Comparison of ENCODE assay signal across 8 mouse cellular contexts in the genomic region with DNA sequence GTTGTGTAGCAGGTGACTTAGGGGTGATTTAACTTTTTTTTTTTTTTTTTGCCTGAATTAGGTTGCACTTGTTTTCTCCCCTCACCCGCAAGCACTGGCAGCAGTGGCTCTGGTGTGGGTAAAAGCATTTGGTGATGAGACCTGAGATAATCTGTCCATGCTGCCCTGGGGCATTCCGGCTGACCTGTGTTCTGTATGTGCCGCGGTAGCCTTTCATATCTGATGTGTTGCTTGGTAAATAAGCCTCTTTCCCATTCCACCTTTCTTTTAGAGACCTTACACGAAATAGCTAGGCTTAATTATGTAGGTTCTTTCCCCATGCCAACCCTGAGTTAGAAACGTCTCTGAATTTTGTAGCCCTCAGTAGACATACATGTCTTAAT. TPM values are rescaled to one million over a fixed set of nuclear protein-coding genes. Genes with fewer than 3 reads are reported as not detected.
DNase-seq lines count a peak whose midpoint lies in the region; ATAC-seq and TF ChIP-seq lines count a peak whose summit lies in the region.

No protein-coding gene starts in this region.

- H3K4me1 ChIP-seq in heart, embryonic 12.5 days (replicated peaks): peaks cover 24% of the 10 kb centered on the region
- H3K4me1 ChIP-seq in E14TG2a.4 (replicated peaks; ENCODE audit: low read depth, low read length): peaks cover 61% of the 10 kb centered on the region
- peaks cover 7% of the 10 kb centered on the region for H3K4me1 ChIP-seq in forebrain, embryonic 14.5 days (ENCODE audit: control insufficient read depth, insufficient read depth, low read length)
- H3K4me1 ChIP-seq in liver, postnatal 0 days (ENCODE audit: insufficient read depth): peaks cover 15% of the 10 kb centered on the region; the same call in 1 of the 2 replicates

- DNase-seq in heart, postnatal 36 days: no peak
- DNase-seq in forebrain, embryonic 14.5 days (ENCODE audit: low spot score): no peak
- DNase-seq in liver, postnatal 0 days: no peak
- DNase-seq in thymus, postnatal 25 days: no peak
- DNase-seq in adrenal gland, adult 8-10 months: no peak

- no peak for TF ChIP-seq CTCF in E14TG2a.4 (conservative IDR thresholded peaks at IDR 0.05; ENCODE audit: low read length)
- no peak for TF ChIP-seq CTCF in liver, postnatal 0 days (IDR thresholded peaks at IDR 0.05; ENCODE audit: low read depth)

- 0 out of 2 replicates have a peak, but pooled peaks cover 2% of the 10 kb centered on the region for H3K36me3 ChIP-seq in heart, embryonic 12.5 days
- peaks cover 11% of the 10 kb centered on the region for H3K36me3 ChIP-seq in E14TG2a.4 (ENCODE audit: insufficient read depth, low read length)
- no peaks in the 10 kb centered on the region for H3K36me3 ChIP-seq in forebrain, embryonic 14.5 days (ENCODE audit: control insufficient read depth, insufficient read depth, low read length)
- no peaks in the 10 kb centered on the region for H3K36me3 ChIP-seq in liver, postnatal 0 days (replicated peaks; ENCODE audit: insufficient read depth, low read length)

- no peak for TF ChIP-seq EP300 in liver, postnatal 0 days (IDR thresholded peaks at IDR 0.05; ENCODE audit: low read depth)

- H3K27me3 ChIP-seq in heart, embryonic 12.5 days (replicated peaks): no peaks in the 10 kb centered on the region
- H3K27me3 ChIP-seq in E14TG2a.4 (ENCODE audit: insufficient read depth, low read length): no peaks in the 10 kb centered on the region
- H3K27me3 ChIP-seq in forebrain, embryonic 14.5 days (replicated peaks; ENCODE audit: control insufficient read depth, insufficient read depth, low read length): no peaks in the 10 kb centered on the region
- H3K27me3 ChIP-seq in liver, postnatal 0 days (ENCODE audit: insufficient read depth, low read length): no peaks in the 10 kb centered on the region

- intact Hi-C loops in heart, postnatal 36 days (cut with DNase I): no loop called here

- peak overlapping the region; percentile 99 for H3K4me3 ChIP-seq in heart, embryonic 12.5 days
- H3K4me3 ChIP-seq in E14TG2a.4 (replicated peaks; ENCODE audit: low read length): peak overlapping the region; percentile 95
- H3K4me3 ChIP-seq in forebrain, embryonic 14.5 days (ENCODE audit: low read depth, low read length): peak overlapping the region; percentile 98
- peak overlapping the region; percentile 78 for H3K4me3 ChIP-seq in liver, postnatal 0 days (ENCODE audit: low read depth, low read length)

- H3K9me3 ChIP-seq in heart, embryonic 12.5 days (replicated peaks): no peaks in the 10 kb centered on the region
- no peaks in the 10 kb centered on the region for H3K9me3 ChIP-seq in E14TG2a.4 (ENCODE audit: low read length)
- H3K9me3 ChIP-seq in forebrain, embryonic 14.5 days (replicated peaks; ENCODE audit: control insufficient read depth, low read length): no peaks in the 10 kb centered on the region
- no peaks in the 10 kb centered on the region for H3K9me3 ChIP-seq in liver, postnatal 0 days (ENCODE audit: low read length)

- 21% methylated on average over 6 of the region's 6 CpGs for WGBS in heart, embryonic 12.5 days
- WGBS in forebrain, embryonic 14.5 days: 19% methylated on average over 6 of the region's 6 CpGs
- 26% methylated on average over 6 of the region's 6 CpGs for whole genome bisulfite sequencing in liver, postnatal 0 days (ENCODE audit: insufficient replicate concordance)

- ATAC-seq in heart, embryonic 12.5 days (ENCODE audit: insufficient number of reproducible peaks, low FRiP score): no peak
- no peak for ATAC-seq in forebrain, embryonic 14.5 days
- ATAC-seq in liver, postnatal 0 days: no peak
- no peak for ATAC-seq in granulocyte monocyte progenitor cell, adult 5-6 weeks (replicated peaks; ENCODE audit: poor library complexity, severe bottlenecking)

- H3K27ac ChIP-seq in heart, embryonic 12.5 days (ENCODE audit: poor library complexity, severe bottlenecking): peak overlapping the region; percentile 99; the same call in 1 of the 2 replicates
- no peak overlapping the region for H3K27ac ChIP-seq in forebrain, embryonic 14.5 days (ENCODE audit: low read depth, low read length)
- H3K27ac ChIP-seq in liver, postnatal 0 days (ENCODE audit: low read depth): no peak overlapping the region

- H3K4me2 ChIP-seq in heart, embryonic 12.5 days: peak overlapping the region; percentile 85
- H3K4me2 ChIP-seq in forebrain, embryonic 14.5 days (ENCODE audit: low read length): peak overlapping the region; percentile 84
- H3K4me2 ChIP-seq in liver, postnatal 0 days (ENCODE audit: low read depth, low read length): peak overlapping the region; percentile 84

- peak overlapping the region; percentile 99 for H3K9ac ChIP-seq in heart, embryonic 12.5 days
- H3K9ac ChIP-seq in forebrain, embryonic 14.5 days (ENCODE audit: low read length): peak overlapping the region; percentile 96
- H3K9ac ChIP-seq in liver, postnatal 0 days (replicated peaks): peak overlapping the region; percentile 76; the same call in 1 of the 2 replicates

RNA-seq across cellular contexts. Expression of a gene that starts 2.1 kb away (rescaled TPM):
- 93.5 and 102 TPM in 2 replicates for polyA plus RNA-seq in heart, embryonic 12.5 days (2016; fragmentation: Nextera tagmentation; extraction: Ambion mirVana)
- total RNA-seq in heart, postnatal 36 days (2021): 100 to 1,000 TPM; 205 to 218 TPM
- 56.5 and 72.2 TPM in 2 replicates for polyA plus RNA-seq in forebrain, embryonic 14.5 days (2014; fragmentation: Nextera tagmentation; extraction: Ambion mirVana)
- 16.7 and 17.4 TPM in 2 replicates for polyA plus RNA-seq in liver, postnatal 0 days (2015; fragmentation: Nextera tagmentation; extraction: Ambion mirVana)
- 10 to 100 TPM; 50.5 to 90.6 (median 62.7) TPM for total RNA-seq in adrenal gland, adult 8-10 months (2022)
- 19.8 and 58.5 TPM in 2 replicates for total RNA-seq in granulocyte monocyte progenitor cell, adult 5-6 weeks (2014; fragmentation: Nextera tagmentation)
- total RNA-seq in granulocyte monocyte progenitor cell, adult 5-6 weeks (2017): 33.9 and 68.1 TPM in 2 replicates
